Mouse (Mus musculus) limb, embryonic 12.5 days (tissue): ENCODE measurements around the gene Dzank1. TPM values are rescaled to one million over a fixed set of nuclear protein-coding genes. Genes with fewer than 3 reads are reported as not detected.

Source experiments
- ATAC-seq: fragments of 200-750 bp; cut with Nextera tagmentation; 2 replicates; pipeline ENCODE4 v1.8.0; 2017; ENCODE audit warnings: low read depth, moderate TSS enrichment; ENCODE audit not compliant: insufficient number of reproducible peaks, insufficient read depth, low FRiP score, low TSS enrichment
- H3K27ac ChIP-seq: fragments of 300-500 bp; sonication (generic); 2 replicates; pipeline ENCODE4 v1.5.1; 2016; ENCODE audit warnings: mild to moderate bottlenecking, moderate library complexity
- H3K27me3 ChIP-seq: fragments of 300-500 bp; sonication (generic); 2 replicates; pipeline ENCODE4 v1.6.1; 2016; ENCODE audit warnings: mild to moderate bottlenecking, moderate library complexity
- H3K36me3 ChIP-seq: fragments of 300-500 bp; sonication (generic); 2 replicates; pipeline ENCODE4 v1.6.1; 2016; ENCODE audit warnings: mild to moderate bottlenecking, moderate library complexity
- H3K4me1 ChIP-seq: fragments of 300-500 bp; sonication (generic); replicated peaks from 2 replicates; pipeline ENCODE4 v1.6.1; 2016
- H3K4me2 ChIP-seq: fragments of 300-500 bp; sonication (generic); 2 replicates; pipeline ENCODE4 v1.6.1; 2016; ENCODE audit warnings: mild to moderate bottlenecking, moderate library complexity
- H3K4me3 ChIP-seq: fragments of 300-500 bp; sonication (generic); replicated peaks from 2 replicates; pipeline ENCODE4 v1.5.1; 2016; ENCODE audit warnings: mild to moderate bottlenecking
- H3K9ac ChIP-seq: fragments of 300-500 bp; sonication (generic); replicated peaks from 2 replicates; pipeline ENCODE4 v1.6.1; 2016; ENCODE audit warnings: mild to moderate bottlenecking, moderate library complexity
- H3K9me3 ChIP-seq: fragments of 300-500 bp; sonication (generic); 2 replicates; pipeline ENCODE4 v1.6.1; 2016; ENCODE audit warnings: mild to moderate bottlenecking, moderate library complexity
- WGBS: fragments of 180-500 bp; shearing (Covaris S2); methylation state at CpG from one replicate; pipeline ENCODE4 v1.1.7; 2016; 5-methylcytosine and 5-hydroxymethylcytosine counted together
- polyA plus RNA-seq: library from polyadenylated mRNA; unstranded; fragments of >200 nt; fragmentation: Nextera tagmentation; extraction: Ambion mirVana; gene quantifications from 2 replicates; pipeline ENCODE4 v1.2.1, GENCODE M21; 2016

Dzank1 gene
- polyA plus RNA-seq, 1 experiment from 2014 or later, result 1.1 TPM

DNA sequence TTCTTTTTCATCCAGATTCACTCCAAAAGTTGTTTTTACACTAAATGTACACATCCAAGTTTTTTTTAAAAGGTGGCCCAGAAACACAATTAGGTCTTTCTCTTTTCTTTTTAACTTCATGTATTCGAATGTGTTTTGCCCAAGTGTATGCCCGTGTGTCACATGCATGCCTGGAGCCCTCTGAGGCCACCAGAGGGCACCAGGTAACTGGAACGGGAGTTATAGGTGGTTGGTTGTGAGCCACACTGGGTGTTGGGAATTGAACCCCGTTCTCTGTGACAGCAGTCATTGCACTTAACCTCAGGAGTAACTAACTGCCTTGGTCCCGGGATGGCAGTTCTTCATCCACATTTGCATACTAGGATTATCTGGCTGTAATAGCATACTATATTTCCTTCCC is 60.0 kb downstream of the Dzank1 start:
- H3K27me3 ChIP-seq, result no peaks in the 10 kb centered on the region
- H3K4me3 ChIP-seq, result no peak overlapping the region
- no peaks in the 10 kb centered on the region for H3K36me3 ChIP-seq
- H3K27ac ChIP-seq, result no peak overlapping the region
- H3K4me1 ChIP-seq, result no peaks in the 10 kb centered on the region
- no peak overlapping the region for H3K9ac ChIP-seq
- no peak for ATAC-seq
- H3K4me2 ChIP-seq, result no peak overlapping the region
- H3K9me3 ChIP-seq, result no peaks in the 10 kb centered on the region
- 61% methylated on average over 5 of the region's 5 CpGs for WGBS

DNA sequence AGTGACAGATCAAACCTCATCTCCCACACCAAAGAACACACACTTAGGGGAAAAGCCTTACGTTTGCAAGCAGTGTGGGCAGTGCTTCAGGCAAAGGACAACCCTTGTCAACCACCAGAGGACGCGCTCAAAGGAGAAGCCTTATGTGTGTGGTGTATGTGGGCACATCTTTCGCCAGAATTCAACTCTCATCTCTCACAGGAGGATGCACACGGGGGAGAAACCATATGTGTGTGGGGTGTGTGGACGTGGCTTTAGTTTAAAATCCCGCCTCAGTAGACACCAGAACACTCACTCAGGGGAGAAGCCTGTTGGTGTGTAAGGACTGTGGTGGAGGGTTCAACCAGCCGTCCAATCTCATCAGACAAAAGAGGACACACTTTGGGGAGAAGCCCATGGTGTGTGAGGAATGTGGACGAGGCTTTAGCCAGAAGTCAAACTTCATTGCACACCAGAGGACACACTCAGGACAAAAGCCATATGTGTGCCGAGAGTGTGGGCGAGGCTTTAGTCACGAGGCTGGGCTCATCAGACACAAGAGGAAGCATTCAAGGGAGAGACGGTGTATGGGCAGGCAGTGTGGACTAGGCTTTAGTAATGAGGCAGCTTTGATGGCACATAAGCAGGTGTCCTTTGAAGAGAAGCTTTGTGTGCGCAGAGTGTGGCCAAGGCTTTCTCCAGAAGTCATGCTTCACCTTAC is 61.2 kb downstream of the Dzank1 start:
- 82% methylated on average over 14 of the region's 14 CpGs for WGBS
- Histone ChIP-seq H3K4me2 (no peak overlapping the region), H3K4me3 (no peak overlapping the region), H3K27ac (no peak overlapping the region), H3K36me3 (no peaks in the 10 kb centered on the region), H3K4me1 (no peaks in the 10 kb centered on the region), H3K9me3 (no peaks in the 10 kb centered on the region), H3K27me3 (no peaks in the 10 kb centered on the region; the same call in 1 of the 2 replicates), H3K9ac (no peak overlapping the region)
- no peak for ATAC-seq

DNA sequence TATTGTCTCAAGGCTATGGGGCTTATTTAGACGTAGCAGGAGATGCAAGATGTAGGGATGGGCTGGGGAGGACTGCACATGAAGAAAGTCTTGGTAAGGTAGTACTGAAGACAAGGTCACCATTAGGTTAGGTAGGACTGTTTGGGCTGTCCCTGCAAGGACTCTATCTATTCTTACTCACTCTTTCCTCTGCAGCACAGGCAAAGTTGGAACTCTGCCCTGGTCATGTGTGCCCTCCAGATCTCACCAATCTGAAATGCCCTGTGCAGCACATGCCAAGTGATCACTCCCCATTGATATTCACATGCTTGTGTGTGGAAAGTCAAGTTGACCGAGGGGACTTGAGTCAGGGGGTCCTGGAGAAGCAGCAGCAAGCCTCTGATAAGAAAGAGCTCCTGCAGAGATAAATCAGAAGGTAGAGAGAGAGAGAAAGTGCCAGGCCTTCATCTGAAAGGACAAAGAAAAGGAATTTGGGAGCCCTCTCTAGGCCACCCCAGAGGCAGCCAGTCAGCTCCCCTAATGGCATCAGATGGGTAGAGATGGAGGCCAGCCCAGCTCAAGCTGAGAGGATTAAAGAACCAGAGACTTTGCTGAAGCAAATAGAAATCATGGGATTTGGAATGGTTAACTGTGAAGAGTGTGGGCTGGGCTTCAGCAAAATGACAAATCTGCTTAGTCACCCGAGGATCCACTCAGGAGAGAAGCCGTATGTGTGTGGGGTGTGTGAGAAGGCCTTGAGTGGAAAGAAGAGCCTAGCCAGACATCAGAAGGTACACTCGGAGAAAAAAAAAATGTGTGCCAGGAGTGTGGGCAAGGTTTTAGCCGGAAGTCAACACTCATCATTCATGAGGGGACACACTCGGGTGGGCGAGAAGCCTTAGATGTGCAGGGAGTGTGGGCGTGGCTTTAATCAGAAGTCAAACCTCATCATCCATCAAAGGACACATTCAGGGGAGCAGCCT is 62.1 kb downstream of the Dzank1 start:
- 71% methylated on average over 9 of the region's 9 CpGs for WGBS
- no peaks in the 10 kb centered on the region for H3K4me1 ChIP-seq
- H3K27ac ChIP-seq, result no peak overlapping the region
- H3K9ac ChIP-seq, result no peak overlapping the region
- no peaks in the 10 kb centered on the region for H3K9me3 ChIP-seq
- no peak for ATAC-seq
- no peak overlapping the region for H3K4me2 ChIP-seq
- H3K4me3 ChIP-seq, result no peak overlapping the region
- no peaks in the 10 kb centered on the region for H3K36me3 ChIP-seq
- H3K27me3 ChIP-seq, result no peaks in the 10 kb centered on the region; the same call in 1 of the 2 replicates

DNA sequence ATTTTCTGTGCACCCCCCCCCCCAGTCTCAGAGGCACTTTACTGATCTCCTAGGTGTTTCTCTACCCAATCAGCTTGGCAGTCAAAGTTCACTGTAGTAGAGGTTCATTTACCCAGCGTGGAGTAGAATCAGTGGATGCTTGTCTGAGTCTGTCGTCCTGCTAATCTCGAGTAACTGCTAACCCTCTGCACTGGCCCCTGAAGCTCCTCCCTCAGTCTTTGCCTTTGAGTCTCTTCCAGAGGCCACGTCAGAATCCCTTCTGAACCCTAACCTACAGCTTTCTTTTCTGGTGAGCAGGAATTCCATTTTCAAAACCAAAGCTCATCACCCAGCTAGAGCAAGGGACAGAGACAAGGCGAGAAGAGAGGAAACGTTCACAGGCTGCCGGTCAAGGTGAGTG is 63.0 kb downstream of the Dzank1 start:
- H3K4me2 ChIP-seq, result no peak overlapping the region
- 72% methylated on average over 7 of the region's 7 CpGs for WGBS
- H3K9ac ChIP-seq, result no peak overlapping the region
- H3K27ac ChIP-seq, result no peak overlapping the region
- H3K27me3 ChIP-seq, result no peaks in the 10 kb centered on the region; the same call in 1 of the 2 replicates
- no peaks in the 10 kb centered on the region for H3K36me3 ChIP-seq
- no peaks in the 10 kb centered on the region for H3K9me3 ChIP-seq
- peaks cover 6% of the 10 kb centered on the region; the same call in 1 of the 2 replicates for H3K4me1 ChIP-seq
- H3K4me3 ChIP-seq, result no peak overlapping the region
- no peak for ATAC-seq

DNA sequence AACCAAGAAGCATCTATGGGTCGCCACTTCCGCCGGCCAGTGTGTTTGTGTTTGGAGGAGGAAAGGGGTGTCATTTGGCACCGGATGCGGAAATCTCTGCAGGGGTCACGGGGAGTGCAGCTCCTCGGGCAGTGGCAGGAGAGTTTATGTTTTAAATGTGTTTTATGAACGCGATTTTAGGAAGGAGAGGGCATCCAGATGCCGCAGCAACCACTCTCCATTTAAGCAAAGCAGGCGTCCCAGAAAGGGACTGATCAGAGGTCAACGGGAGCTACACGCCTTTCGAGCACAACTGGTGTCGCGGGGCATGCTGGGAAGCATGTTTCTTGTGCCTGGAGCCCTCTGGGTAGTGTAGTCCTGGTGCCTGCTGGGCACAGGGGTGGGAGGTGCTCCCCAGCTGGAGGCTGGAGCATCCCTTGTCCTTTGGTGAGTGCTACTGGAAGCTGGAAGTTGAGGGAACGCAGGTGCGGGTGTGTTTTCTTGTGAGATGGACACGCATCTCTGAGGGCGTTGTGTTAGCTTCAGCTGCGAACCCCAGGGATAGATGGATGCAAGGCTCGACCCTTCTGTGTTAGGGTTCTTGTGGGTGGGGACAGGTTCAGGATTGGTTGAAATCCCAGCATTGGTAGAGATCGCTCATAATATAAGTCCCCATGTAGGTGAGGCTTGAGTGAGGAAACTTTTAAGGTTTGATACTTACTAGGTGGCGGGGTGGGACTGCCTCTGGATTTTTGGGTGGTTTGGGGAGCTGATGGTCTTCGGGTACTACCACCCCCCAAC is 68.0 kb downstream of the Dzank1 start:
- Histone ChIP-seq H3K4me1 (peaks cover 9% of the 10 kb centered on the region; the same call in 1 of the 2 replicates), H3K27ac (peak overlapping the region; percentile 41; the same call in 1 of the 2 replicates), H3K4me2 (peak overlapping the region; percentile 64), H3K4me3 (peak overlapping the region; percentile 49), H3K9ac (peak overlapping the region; percentile 40; the same call in 1 of the 2 replicates), H3K27me3 (peaks cover 3% of the 10 kb centered on the region), H3K9me3 (no peaks in the 10 kb centered on the region), H3K36me3 (no peaks in the 10 kb centered on the region)
- WGBS, result 8% methylated on average over 25 of the region's 25 CpGs
- ATAC-seq, result peak; percentile 98

DNA sequence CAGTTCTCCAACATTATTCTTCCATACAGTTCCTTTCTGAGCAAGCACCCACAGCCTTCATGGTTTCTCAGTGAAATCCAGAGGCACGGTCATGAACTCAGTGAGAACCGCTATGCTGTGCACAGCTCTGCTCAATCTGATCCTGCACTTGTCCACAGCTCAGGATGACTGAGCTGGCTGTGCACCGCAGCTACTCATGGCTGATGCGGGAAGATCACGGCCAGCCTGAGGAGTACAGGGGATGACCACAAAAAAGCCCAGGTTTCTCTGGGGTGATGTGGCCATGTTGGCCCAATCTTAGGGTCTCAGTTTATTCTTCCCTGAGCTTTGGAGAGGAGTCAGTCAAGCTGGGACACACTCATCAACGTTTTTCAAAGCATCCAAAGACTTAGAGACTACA is 68.9 kb downstream of the Dzank1 start:
- Histone ChIP-seq H3K4me2 (peak overlapping the region; percentile 64), H3K4me3 (peak overlapping the region; percentile 49), H3K36me3 (no peaks in the 10 kb centered on the region), H3K27ac (no peak overlapping the region; the same call in 1 of the 2 replicates), H3K9ac (no peak overlapping the region), H3K27me3 (peaks cover 7% of the 10 kb centered on the region), H3K4me1 (peaks cover 9% of the 10 kb centered on the region; the same call in 1 of the 2 replicates), H3K9me3 (no peaks in the 10 kb centered on the region)
- ATAC-seq, result no peak
- 76% methylated on average over 6 of the region's 6 CpGs for WGBS

DNA sequence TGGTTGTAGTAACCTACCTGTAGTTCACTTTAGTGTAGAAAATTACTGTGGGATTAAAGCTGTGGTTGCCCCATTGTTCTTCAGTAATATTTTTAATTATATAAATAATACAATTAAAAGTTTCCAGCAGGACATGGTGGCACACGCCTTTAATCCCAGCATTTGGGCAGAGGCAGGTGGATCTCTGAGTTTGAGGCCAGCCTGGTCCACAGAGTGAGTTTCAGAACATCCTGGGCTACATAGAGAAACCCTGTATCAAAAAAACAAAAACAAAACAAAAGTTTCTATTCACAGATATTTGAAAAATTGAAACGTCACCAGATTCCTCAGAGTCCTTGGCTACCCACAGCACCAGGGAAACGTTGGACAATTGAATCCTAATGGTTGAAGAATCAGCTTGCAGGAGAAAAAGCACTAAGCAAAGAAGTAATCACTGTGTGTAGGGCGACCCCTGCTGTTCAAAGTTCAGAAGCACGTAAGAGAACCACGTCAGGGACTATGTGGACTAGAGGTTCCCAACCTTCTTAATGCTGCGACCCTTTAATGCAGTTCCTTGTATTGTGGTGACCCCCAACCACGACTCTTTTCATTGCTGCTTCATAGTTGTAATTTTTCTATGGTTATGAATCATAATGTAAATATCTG is 74.7 kb downstream of the Dzank1 start:
- peak; percentile 62; the same call in 1 of the 2 replicates for ATAC-seq
- H3K36me3 ChIP-seq, result no peaks in the 10 kb centered on the region
- no peak overlapping the region for H3K27ac ChIP-seq
- 14% methylated on average over 8 of the region's 8 CpGs for WGBS
- no peak overlapping the region for H3K9ac ChIP-seq
- peaks cover 16% of the 10 kb centered on the region for H3K27me3 ChIP-seq
- no peaks in the 10 kb centered on the region for H3K9me3 ChIP-seq
- no peak overlapping the region for H3K4me2 ChIP-seq
- no peak overlapping the region for H3K4me3 ChIP-seq
- no peaks in the 10 kb centered on the region for H3K4me1 ChIP-seq

DNA sequence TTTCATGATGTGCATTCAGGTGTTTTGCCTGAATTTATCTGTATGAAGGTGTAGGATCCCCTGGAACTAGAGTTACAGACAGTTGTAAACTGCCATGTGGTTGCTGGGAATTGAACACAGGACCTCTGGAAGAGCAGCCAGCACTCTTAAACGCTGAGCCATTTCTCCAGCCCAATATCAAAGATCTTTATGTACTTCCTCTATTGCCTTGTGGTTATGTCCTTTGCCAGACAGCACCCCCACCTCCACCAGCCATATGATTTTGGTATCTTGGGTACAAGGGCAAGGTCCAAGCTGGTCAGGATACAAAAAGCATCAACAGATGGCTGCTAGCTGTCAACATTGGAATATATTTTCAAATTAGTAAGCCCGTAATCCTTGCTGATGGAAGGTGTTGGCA is 76.8 kb downstream of the Dzank1 start:
- H3K4me1 ChIP-seq, result no peaks in the 10 kb centered on the region
- no peaks in the 10 kb centered on the region for H3K9me3 ChIP-seq
- H3K4me2 ChIP-seq, result no peak overlapping the region
- ATAC-seq, result no peak
- no peak overlapping the region for H3K4me3 ChIP-seq
- H3K9ac ChIP-seq, result no peak overlapping the region
- H3K36me3 ChIP-seq, result no peaks in the 10 kb centered on the region
- peaks cover 16% of the 10 kb centered on the region for H3K27me3 ChIP-seq
- H3K27ac ChIP-seq, result no peak overlapping the region
- WGBS, result 75% methylated on average over 2 of the region's 2 CpGs

DNA sequence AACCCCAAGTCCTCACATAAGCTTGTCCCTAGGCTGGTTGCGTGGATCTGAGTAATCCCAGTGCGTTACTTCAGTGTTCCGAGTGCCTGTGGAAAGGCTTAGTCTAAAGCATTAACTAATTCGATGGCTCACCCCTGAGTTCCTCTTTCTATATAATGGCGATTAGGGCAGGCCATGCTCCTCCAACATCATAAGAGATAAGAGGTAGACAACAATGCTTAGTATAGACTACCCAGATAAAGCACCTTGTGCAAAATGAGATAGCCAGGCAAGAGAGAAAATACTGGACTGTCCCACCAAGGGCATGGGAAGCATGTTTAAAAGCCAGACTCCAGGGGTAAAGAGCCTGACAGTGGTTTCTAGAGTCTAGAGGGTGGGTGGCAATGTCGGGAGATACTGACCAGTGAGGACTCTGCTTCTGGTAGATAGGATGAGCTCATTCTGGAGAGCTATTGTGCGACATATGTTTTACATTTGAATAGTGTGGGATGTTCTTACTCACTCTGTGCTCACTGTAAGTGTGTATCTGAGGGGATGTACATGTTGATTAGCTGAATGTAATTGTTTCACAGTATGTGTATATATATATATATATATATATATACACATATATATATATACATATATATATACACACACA is 80.7 kb downstream of the Dzank1 start:
- 83% methylated on average over 7 of the region's 7 CpGs for WGBS
- Histone ChIP-seq H3K36me3 (no peaks in the 10 kb centered on the region), H3K4me1 (no peaks in the 10 kb centered on the region), H3K27ac (no peak overlapping the region), H3K9ac (no peak overlapping the region), H3K4me3 (no peak overlapping the region), H3K9me3 (no peaks in the 10 kb centered on the region), H3K4me2 (no peak overlapping the region), H3K27me3 (peaks cover 8% of the 10 kb centered on the region; the same call in 1 of the 2 replicates)
- ATAC-seq, result no peak

DNA sequence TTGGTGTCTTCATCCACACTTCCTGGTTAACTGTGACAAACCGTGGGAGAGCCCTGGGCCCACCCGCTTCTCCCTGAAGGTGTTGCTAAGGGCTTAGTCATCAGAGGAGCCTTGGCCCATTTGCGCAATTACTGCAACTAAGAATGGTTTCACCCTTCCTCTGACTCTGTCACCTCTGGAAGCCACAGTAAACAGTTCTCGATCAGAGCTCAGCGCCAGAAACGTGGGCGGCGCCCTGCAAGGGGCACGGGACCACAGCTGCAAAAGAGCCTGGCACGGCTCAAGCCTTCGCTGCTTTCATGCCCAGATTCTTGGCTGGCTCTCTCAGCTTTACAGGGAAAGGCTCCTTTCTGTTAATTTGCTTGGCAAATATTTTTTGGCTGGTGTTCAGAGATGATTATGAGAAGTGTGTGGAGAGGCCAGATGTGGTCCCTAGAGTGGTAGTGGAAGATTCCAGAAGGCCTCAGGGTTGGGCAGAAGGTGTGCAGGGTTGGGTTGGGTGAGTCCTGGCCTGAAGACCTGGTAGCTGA is 85.8 kb downstream of the Dzank1 start:
- Histone ChIP-seq H3K27me3 (no peaks in the 10 kb centered on the region), H3K4me2 (no peak overlapping the region), H3K27ac (no peak overlapping the region), H3K36me3 (no peaks in the 10 kb centered on the region), H3K9me3 (no peaks in the 10 kb centered on the region), H3K9ac (no peak overlapping the region), H3K4me1 (no peaks in the 10 kb centered on the region), H3K4me3 (no peak overlapping the region)
- ATAC-seq, result no peak
- 76% methylated on average over 11 of the region's 11 CpGs for WGBS
